Mouse (Mus musculus) kidney, embryonic 15.5 days (tissue): Measurements from ENCODE around the gene Tigit. TPM values are rescaled to one million over a fixed set of nuclear protein-coding genes. Genes with fewer than 3 reads are reported as not detected.

Source experiments
- ATAC-seq: fragments of 200-750 bp; cut with Nextera tagmentation; replicated peaks from 2 replicates; pipeline ENCODE4 v1.8.0; 2017; ENCODE audit warnings: moderate TSS enrichment; ENCODE audit not compliant: low FRiP score
- H3K27ac ChIP-seq: fragments of 300-500 bp; sonication (generic); 2 replicates; pipeline ENCODE4 v1.5.1; 2015; ENCODE audit warnings: mild to moderate bottlenecking, inconsistent platforms
- H3K27me3 ChIP-seq: fragments of 300-500 bp; sonication (generic); 2 replicates; pipeline ENCODE4 v1.6.1; 2015; ENCODE audit warnings: inconsistent platforms
- H3K36me3 ChIP-seq: fragments of 300-500 bp; sonication (generic); 2 replicates; pipeline ENCODE4 v1.6.1; 2015; ENCODE audit warnings: inconsistent platforms
- H3K4me1 ChIP-seq: fragments of 300-500 bp; sonication (generic); 2 replicates; pipeline ENCODE4 v1.6.1; 2015; ENCODE audit warnings: inconsistent platforms
- H3K4me2 ChIP-seq: fragments of 300-500 bp; sonication (generic); 2 replicates; pipeline ENCODE4 v1.6.1; 2015; ENCODE audit warnings: moderate library complexity, mild to moderate bottlenecking, inconsistent platforms
- H3K4me3 ChIP-seq: fragments of 300-500 bp; sonication (generic); replicated peaks from 2 replicates; pipeline ENCODE4 v1.5.1; 2015; ENCODE audit warnings: mild to moderate bottlenecking, inconsistent platforms
- H3K9ac ChIP-seq: fragments of 300-500 bp; sonication (generic); 2 replicates; pipeline ENCODE4 v1.6.1; 2015; ENCODE audit warnings: mild to moderate bottlenecking, inconsistent platforms
- H3K9me3 ChIP-seq: fragments of 300-500 bp; sonication (generic); replicated peaks from 2 replicates; pipeline ENCODE4 v1.6.1; 2016; ENCODE audit warnings: inconsistent platforms
- WGBS: fragments of 180-500 bp; shearing (Covaris S2); methylation state at CpG from one replicate; pipeline ENCODE4 v1.1.7; 2015; ENCODE audit warnings: mixed read lengths; 5-methylcytosine and 5-hydroxymethylcytosine counted together
- polyA plus RNA-seq: library from polyadenylated mRNA; unstranded; fragments of >200 nt; fragmentation: Nextera tagmentation; extraction: Ambion mirVana; gene quantifications from 2 replicates; pipeline ENCODE4 v1.2.1, GENCODE M21; 2015

Tigit gene
- polyA plus RNA-seq, 1 experiment from 2014 or later: not detected

- Histone ChIP-seq H3K4me2 (no peak overlapping the region), H3K4me1 (no peaks in the 10 kb centered on the region; the same call in 1 of the 2 replicates), H3K36me3 (no peaks in the 10 kb centered on the region), H3K4me3 (no peak overlapping the region), H3K9ac (no peak overlapping the region), H3K27ac (no peak overlapping the region), H3K9me3 (no peaks in the 10 kb centered on the region), H3K27me3 (no peaks in the 10 kb centered on the region)
- ATAC-seq: no peak
- 94% methylated on average over 5 of the region's 5 CpGs for WGBS
Observed at GRCm38 (mm10) chr16:43661576-43661975, 2.4 kb downstream of the Tigit start.

GRCm38 (mm10) chr16:43655183-43655787 lies 8.7 kb downstream of the Tigit start:
- H3K4me3 ChIP-seq: no peak overlapping the region
- WGBS: 83% methylated on average over 6 of the region's 6 CpGs
- no peak overlapping the region for H3K4me2 ChIP-seq
- H3K4me1 ChIP-seq: no peaks in the 10 kb centered on the region
- H3K27me3 ChIP-seq: no peaks in the 10 kb centered on the region
- no peak for ATAC-seq
- no peaks in the 10 kb centered on the region for H3K36me3 ChIP-seq
- H3K9ac ChIP-seq: no peak overlapping the region
- H3K9me3 ChIP-seq: no peaks in the 10 kb centered on the region
- no peak overlapping the region for H3K27ac ChIP-seq

GRCm38 (mm10) chr16:43654269-43654668 lies 9.7 kb downstream of the Tigit start:
- H3K4me2 ChIP-seq: no peak overlapping the region
- ATAC-seq: no peak
- no peak overlapping the region for H3K4me3 ChIP-seq
- no peaks in the 10 kb centered on the region for H3K36me3 ChIP-seq
- H3K9ac ChIP-seq: no peak overlapping the region
- H3K9me3 ChIP-seq: no peaks in the 10 kb centered on the region
- no peak overlapping the region for H3K27ac ChIP-seq
- H3K27me3 ChIP-seq: no peaks in the 10 kb centered on the region
- no peaks in the 10 kb centered on the region for H3K4me1 ChIP-seq
- 91% methylated on average over 3 of the region's 3 CpGs for whole genome bisulfite sequencing

- Histone ChIP-seq H3K27me3 (no peaks in the 10 kb centered on the region), H3K4me1 (no peaks in the 10 kb centered on the region), H3K9ac (no peak overlapping the region), H3K27ac (no peak overlapping the region), H3K4me3 (no peak overlapping the region), H3K36me3 (no peaks in the 10 kb centered on the region), H3K4me2 (no peak overlapping the region), H3K9me3 (no peaks in the 10 kb centered on the region)
- ATAC-seq: no peak
- 87% methylated on average over 2 of the region's 2 CpGs for WGBS
Observed at GRCm38 (mm10) chr16:43653288-43653687, 10.7 kb downstream of the Tigit start.

GRCm38 (mm10) chr16:43650355-43651080 lies 13.4 kb downstream of the Tigit start:
- no peak for ATAC-seq
- H3K27me3 ChIP-seq: no peaks in the 10 kb centered on the region
- H3K4me2 ChIP-seq: no peak overlapping the region
- no peaks in the 10 kb centered on the region for H3K9me3 ChIP-seq
- H3K4me1 ChIP-seq: no peaks in the 10 kb centered on the region
- no peak overlapping the region for H3K4me3 ChIP-seq
- no peak overlapping the region for H3K27ac ChIP-seq
- no peaks in the 10 kb centered on the region for H3K36me3 ChIP-seq
- 86% methylated on average over 3 of the region's 3 CpGs for WGBS
- H3K9ac ChIP-seq: no peak overlapping the region

- Histone ChIP-seq H3K9me3 (no peaks in the 10 kb centered on the region), H3K27ac (no peak overlapping the region), H3K27me3 (no peaks in the 10 kb centered on the region), H3K9ac (no peak overlapping the region), H3K4me1 (no peaks in the 10 kb centered on the region), H3K4me2 (no peak overlapping the region), H3K4me3 (no peak overlapping the region), H3K36me3 (no peaks in the 10 kb centered on the region)
- WGBS: 97% methylated on average over 1 of the region's 1 CpGs
- no peak for ATAC-seq
Observed at GRCm38 (mm10) chr16:43647641-43648040, 16.3 kb downstream of the Tigit start.

GRCm38 (mm10) chr16:43646943-43647342 lies 17.0 kb downstream of the Tigit start:
- WGBS: 88% methylated on average over 3 of the region's 3 CpGs
- no peak for ATAC-seq
- Histone ChIP-seq H3K9me3 (no peaks in the 10 kb centered on the region), H3K4me3 (no peak overlapping the region), H3K36me3 (no peaks in the 10 kb centered on the region), H3K4me2 (no peak overlapping the region), H3K27me3 (no peaks in the 10 kb centered on the region), H3K27ac (no peak overlapping the region), H3K9ac (no peak overlapping the region), H3K4me1 (no peaks in the 10 kb centered on the region)

GRCm38 (mm10) chr16:43645879-43646278 lies 18.1 kb downstream of the Tigit start:
- Histone ChIP-seq H3K4me1 (no peaks in the 10 kb centered on the region), H3K4me3 (no peak overlapping the region), H3K9ac (no peak overlapping the region), H3K9me3 (no peaks in the 10 kb centered on the region), H3K36me3 (no peaks in the 10 kb centered on the region), H3K27me3 (no peaks in the 10 kb centered on the region), H3K4me2 (no peak overlapping the region), H3K27ac (no peak overlapping the region)
- no peak for ATAC-seq
- 80% methylated on average over 4 of the region's 4 CpGs for WGBS

GRCm38 (mm10) chr16:43641230-43641629 lies 22.7 kb downstream of the Tigit start:
- Histone ChIP-seq H3K4me1 (peaks cover 4% of the 10 kb centered on the region; the same call in 1 of the 2 replicates), H3K4me3 (no peak overlapping the region), H3K36me3 (no peaks in the 10 kb centered on the region), H3K9me3 (no peaks in the 10 kb centered on the region), H3K27ac (no peak overlapping the region), H3K27me3 (no peaks in the 10 kb centered on the region), H3K9ac (no peak overlapping the region), H3K4me2 (no peak overlapping the region)
- 87% methylated on average over 8 of the region's 8 CpGs for WGBS
- ATAC-seq: no peak

- 75% methylated on average over 21 of the region's 21 CpGs for WGBS
- no peak overlapping the region for H3K27ac ChIP-seq
- no peaks in the 10 kb centered on the region for H3K27me3 ChIP-seq
- H3K4me3 ChIP-seq: no peak overlapping the region
- no peak overlapping the region for H3K9ac ChIP-seq
- no peak overlapping the region for H3K4me2 ChIP-seq
- H3K36me3 ChIP-seq: no peaks in the 10 kb centered on the region
- H3K4me1 ChIP-seq: peaks cover 4% of the 10 kb centered on the region; the same call in 1 of the 2 replicates
- ATAC-seq: no peak
- H3K9me3 ChIP-seq: no peaks in the 10 kb centered on the region
Observed at GRCm38 (mm10) chr16:43638406-43639049, 25.4 kb downstream of the Tigit start.

- Histone ChIP-seq H3K4me3 (no peak overlapping the region), H3K27ac (no peak overlapping the region), H3K4me1 (peaks cover 4% of the 10 kb centered on the region; the same call in 1 of the 2 replicates), H3K9me3 (no peaks in the 10 kb centered on the region), H3K4me2 (no peak overlapping the region), H3K36me3 (no peaks in the 10 kb centered on the region), H3K9ac (no peak overlapping the region), H3K27me3 (no peaks in the 10 kb centered on the region)
- no peak for ATAC-seq
- 91% methylated on average over 8 of the region's 8 CpGs for WGBS
Observed at GRCm38 (mm10) chr16:43637241-43637640, 26.7 kb downstream of the Tigit start.

GRCm38 (mm10) chr16:43634037-43634436 lies 29.9 kb downstream of the Tigit start:
- Histone ChIP-seq H3K27me3 (no peaks in the 10 kb centered on the region), H3K9me3 (no peaks in the 10 kb centered on the region), H3K4me1 (peaks cover 4% of the 10 kb centered on the region; the same call in 1 of the 2 replicates), H3K9ac (no peak overlapping the region), H3K4me2 (no peak overlapping the region), H3K27ac (no peak overlapping the region), H3K4me3 (no peak overlapping the region), H3K36me3 (no peaks in the 10 kb centered on the region)
- no peak for ATAC-seq
- WGBS: 82% methylated on average over 7 of the region's 7 CpGs
